Mouse (Mus musculus) limb, embryonic 11.5 days (tissue): ENCODE measurements at regions not wholly inside any gene's neighbourhood (a gene's known extent, or its start where the extent isn't known, plus 50 kb on each side); places are given as distances from the start of the nearest gene placed in this dataset.

Experiments used
- ATAC-seq: fragments of 200-750 bp; cut with Nextera tagmentation; 2 replicates; pipeline ENCODE4 v1.8.0; 2017; ENCODE audit warnings: low read depth; ENCODE audit not compliant: insufficient number of reproducible peaks, low FRiP score, low TSS enrichment
- DNase-seq: peaks from one replicate; pipeline ENCODE4 v3.0.0-alpha.2; 2015; ENCODE audit warnings: low spot score
- H3K27ac ChIP-seq: fragments of 300-500 bp; sonication (generic); replicated peaks from 2 replicates; pipeline ENCODE4 v1.5.1; 2014; ENCODE audit warnings: low read depth, mild to moderate bottlenecking, low read length
- H3K27me3 ChIP-seq: fragments of 300-500 bp; sonication (generic); 2 replicates; pipeline ENCODE4 v1.6.1; 2014; ENCODE audit warnings: mild to moderate bottlenecking, low read length, mixed read lengths; ENCODE audit not compliant: control insufficient read depth, insufficient read depth
- H3K36me3 ChIP-seq: fragments of 300-500 bp; sonication (generic); 2 replicates; pipeline ENCODE4 v1.6.1; 2014; ENCODE audit warnings: mild to moderate bottlenecking, low read length, moderate library complexity, mixed read lengths; ENCODE audit not compliant: control insufficient read depth, insufficient read depth
- H3K4me1 ChIP-seq: fragments of 300-500 bp; sonication (generic); 2 replicates; pipeline ENCODE4 v1.6.1; 2014; ENCODE audit warnings: low read length, mixed read lengths; ENCODE audit not compliant: control insufficient read depth, insufficient read depth
- H3K4me2 ChIP-seq: fragments of 300-500 bp; sonication (generic); 2 replicates; pipeline ENCODE4 v1.6.1; 2014; ENCODE audit warnings: low read depth, mild to moderate bottlenecking, moderate library complexity; ENCODE audit not compliant: severe bottlenecking
- H3K4me3 ChIP-seq: fragments of 300-500 bp; sonication (generic); 2 replicates; pipeline ENCODE4 v1.5.1; 2014; ENCODE audit warnings: low read depth, low read length
- H3K9ac ChIP-seq: fragments of 300-500 bp; sonication (generic); 2 replicates; pipeline ENCODE4 v1.6.1; 2014; ENCODE audit warnings: mild to moderate bottlenecking, low read length
- H3K9me3 ChIP-seq: fragments of 300-500 bp; sonication (generic); 2 replicates; pipeline ENCODE4 v1.6.1; 2016; ENCODE audit warnings: low read length; ENCODE audit not compliant: control insufficient read depth
- WGBS: fragments of 180-500 bp; shearing (Covaris S2); extraction: QIAGEN DNeasy Blood & Tissue Kit; methylation state at CpG from one replicate; pipeline ENCODE4 v1.1.7; 2014; 5-methylcytosine and 5-hydroxymethylcytosine counted together

- 93% methylated on average over 4 of the region's 4 CpGs for WGBS
- Histone ChIP-seq H3K27ac (no peak overlapping the region), H3K4me1 (no peaks in the 10 kb centered on the region)
Measured at GRCm38 (mm10) chr4:131685544-131685943, 152.5 kb downstream of the Ptpru start.

GRCm38 (mm10) chr4:131694232-131694631 is 143.9 kb downstream of the Ptpru start:
- WGBS, result 5% methylated on average over 5 of the region's 5 CpGs
- no peaks in the 10 kb centered on the region for H3K27me3 ChIP-seq
- no peaks in the 10 kb centered on the region for H3K36me3 ChIP-seq
- ATAC-seq (no peak), DNase-seq (peak; percentile 73)
- H3K9ac ChIP-seq, result no peak overlapping the region
- no peak overlapping the region for H3K4me2 ChIP-seq
- no peaks in the 10 kb centered on the region for H3K9me3 ChIP-seq
- no peak overlapping the region for H3K4me3 ChIP-seq
- no peaks in the 10 kb centered on the region for H3K4me1 ChIP-seq
- no peak overlapping the region for H3K27ac ChIP-seq

More at GRCm38 (mm10) chr4:131685544-131685943, 152.5 kb downstream of the Ptpru start:
- no peaks in the 10 kb centered on the region for H3K27me3 ChIP-seq
- no peak overlapping the region for H3K9ac ChIP-seq
- no peak overlapping the region for H3K4me3 ChIP-seq
- H3K9me3 ChIP-seq, result no peaks in the 10 kb centered on the region
- no peak overlapping the region for H3K4me2 ChIP-seq
- no peaks in the 10 kb centered on the region for H3K36me3 ChIP-seq
- no peak for DNase-seq
- no peak for ATAC-seq

- Histone ChIP-seq H3K4me2 (no peak overlapping the region), H3K4me3 (no peak overlapping the region), H3K36me3 (no peaks in the 10 kb centered on the region), H3K9ac (no peak overlapping the region), H3K27me3 (no peaks in the 10 kb centered on the region), H3K27ac (no peak overlapping the region), H3K9me3 (no peaks in the 10 kb centered on the region), H3K4me1 (no peaks in the 10 kb centered on the region)
- ATAC-seq, result no peak
- DNase-seq, result peak; percentile 26
- WGBS, result 54% methylated on average over 26 of the region's 26 CpGs
Measured at GRCm38 (mm10) chr4:131695941-131696912, 141.9 kb downstream of the Ptpru start.
